13 mouse cellular contexts compared by ENCODE assay signal in genomic region chr19:3904363-3904675, GRCm38 (mm10). TPM values are rescaled to one million over a fixed set of nuclear protein-coding genes. Genes with fewer than 3 reads are reported as not detected.
DNase-seq lines count a peak whose midpoint lies in the region; ATAC-seq and TF ChIP-seq lines count a peak whose summit lies in the region.
"Had no signal": no experiment of that assay in that cellular context is flagged by ENCODE, and none has a peak within 500 bp of the region (broad histone marks: within the 10 kb centered on the region; RNA-seq: fewer than 3 reads in every experiment).

No protein-coding gene starts in this region.

- H3K27me3 ChIP-seq in kidney, embryonic 14.5 days (ENCODE audit: control insufficient read depth, insufficient read depth, low read length): no peaks in the 10 kb centered on the region
- H3K27me3 ChIP-seq in embryonic facial prominence, embryonic 10.5 days (replicated peaks; ENCODE audit: low read depth, poor library complexity, severe bottlenecking): no peaks in the 10 kb centered on the region
- H3K27me3 ChIP-seq in liver, embryonic 13.5 days: no peaks in the 10 kb centered on the region
- 0 out of 2 replicates have a peak, but pooled peaks cover 5% of the 10 kb centered on the region for H3K27me3 ChIP-seq in midbrain, embryonic 15.5 days (replicated peaks)

- peak overlapping the region; percentile 86 for H3K4me2 ChIP-seq in kidney, embryonic 14.5 days (replicated peaks; ENCODE audit: low read depth, low read length)
- peak overlapping the region; percentile 95 for H3K4me2 ChIP-seq in liver, embryonic 13.5 days
- no peak overlapping the region for H3K4me2 ChIP-seq in midbrain, embryonic 15.5 days
- H3K4me2 ChIP-seq: midbrain, embryonic 12.5 days had no signal

- peaks cover 30% of the 10 kb centered on the region for H3K4me1 ChIP-seq in kidney, embryonic 14.5 days (ENCODE audit: control insufficient read depth, insufficient read depth, low read length)
- H3K4me1 ChIP-seq in ES-E14 (ENCODE audit: control insufficient read depth in 2 of 2, insufficient read depth in 2 of 2, low read length in 2 of 2, poor library complexity in 1 of 2): peaks cover 3 to 31% of the 10 kb centered on the region in 2 experiments; a peak in 3 of 4 replicates
- H3K4me1 ChIP-seq in embryonic facial prominence, embryonic 10.5 days: peaks cover 56% of the 10 kb centered on the region
- peaks cover 58% of the 10 kb centered on the region for H3K4me1 ChIP-seq in liver, embryonic 13.5 days (replicated peaks)
- peaks cover 12% of the 10 kb centered on the region for H3K4me1 ChIP-seq in midbrain, embryonic 15.5 days

- H3K4me3 ChIP-seq in kidney, embryonic 14.5 days (ENCODE audit: low read length): no peak overlapping the region
- peak overlapping the region; percentile 48 to 51; a peak in 2 of 4 replicates for H3K4me3 ChIP-seq in ES-E14 (ENCODE audit: insufficient read depth in 1 of 2, low read depth in 1 of 2, low read length in 2 of 2, poor library complexity in 1 of 2, severe bottlenecking in 1 of 2)
- peak overlapping the region; percentile 4; the same call in 1 of the 2 replicates for H3K4me3 ChIP-seq in embryonic facial prominence, embryonic 10.5 days
- no peak overlapping the region for H3K4me3 ChIP-seq in liver, embryonic 13.5 days (replicated peaks)
- no peak overlapping the region for H3K4me3 ChIP-seq in midbrain, embryonic 15.5 days
- H3K4me3 ChIP-seq: midbrain, embryonic 12.5 days had no signal

- intact Hi-C loops in left cerebral cortex, postnatal 36 days (cut with DNase I): no loop called here

- H3K36me3 ChIP-seq in kidney, embryonic 14.5 days (ENCODE audit: control insufficient read depth, insufficient read depth, low read length): peaks cover 48% of the 10 kb centered on the region
- H3K36me3 ChIP-seq in ES-E14 (ENCODE audit: control insufficient read depth, insufficient read depth, low read length, poor library complexity, severe bottlenecking): peaks cover 9% of the 10 kb centered on the region
- H3K36me3 ChIP-seq in embryonic facial prominence, embryonic 10.5 days (replicated peaks): peaks cover 56% of the 10 kb centered on the region
- peaks cover 56% of the 10 kb centered on the region for H3K36me3 ChIP-seq in liver, embryonic 13.5 days
- H3K36me3 ChIP-seq in midbrain, embryonic 15.5 days (replicated peaks): peaks cover 3% of the 10 kb centered on the region; the same call in 1 of the 2 replicates

- no peaks in the 10 kb centered on the region for H3K9me3 ChIP-seq in kidney, embryonic 14.5 days (ENCODE audit: control insufficient read depth, low read length)
- H3K9me3 ChIP-seq in ES-E14 (ENCODE audit: control insufficient read depth, insufficient read depth, low read depth, low read length): no peaks in the 10 kb centered on the region
- H3K9me3 ChIP-seq in embryonic facial prominence, embryonic 10.5 days: no peaks in the 10 kb centered on the region
- H3K9me3 ChIP-seq in liver, embryonic 13.5 days (replicated peaks): no peaks in the 10 kb centered on the region
- H3K9me3 ChIP-seq in midbrain, embryonic 15.5 days: no peaks in the 10 kb centered on the region
- H3K9me3 ChIP-seq: midbrain, embryonic 12.5 days had no signal

- ATAC-seq in kidney, embryonic 14.5 days (ENCODE audit: low FRiP score, low TSS enrichment): no peak
- ATAC-seq in liver, embryonic 13.5 days (ENCODE audit: low read depth): no peak
- ATAC-seq in midbrain, embryonic 15.5 days (replicated peaks): no peak

- DNase-seq in kidney, adult 11 months: no peak
- no peak for DNase-seq in ES-E14 (ENCODE audit: low read depth, low spot score)
- no peak for DNase-seq in embryonic facial prominence, embryonic 10.5 days (ENCODE audit: low spot score)
- no peak for DNase-seq in liver, embryonic 13.5 days
- DNase-seq in thymus, postnatal 25 days: no peak
- DNase-seq in left cerebral cortex, postnatal 36 days (ENCODE audit: low spot score in 2 of 2): no peak
- DNase-seq: adrenal gland, adult 2 months; cerebellum, adult 11 months; kidney, postnatal 4 days; spleen, adult 18-20 months had no signal

- H3K27ac ChIP-seq in kidney, embryonic 14.5 days (ENCODE audit: low read depth, low read length): no peak overlapping the region
- H3K27ac ChIP-seq in ES-E14 (ENCODE audit: insufficient read depth, low read depth, low read length, poor library complexity, severe bottlenecking): no peak overlapping the region
- no peak overlapping the region; the same call in 1 of the 2 replicates for H3K27ac ChIP-seq in embryonic facial prominence, embryonic 10.5 days (replicated peaks)
- no peak overlapping the region for H3K27ac ChIP-seq in liver, embryonic 13.5 days
- H3K27ac ChIP-seq in midbrain, embryonic 15.5 days: no peak overlapping the region
- H3K27ac ChIP-seq: midbrain, embryonic 12.5 days had no signal

- WGBS in kidney, embryonic 14.5 days: 47% methylated on average over 10 of the region's 10 CpGs
- WGBS in embryonic facial prominence, embryonic 10.5 days: 65% methylated on average over 10 of the region's 10 CpGs
- WGBS in liver, embryonic 13.5 days (ENCODE audit: insufficient replicate concordance): 67% methylated on average over 10 of the region's 10 CpGs
- 72% methylated on average over 10 of the region's 10 CpGs for WGBS in midbrain, embryonic 15.5 days

- 0 out of 2 replicates have a peak overlapping the region, but pooled peaks have one; percentile 48 for H3K9ac ChIP-seq in kidney, embryonic 14.5 days (ENCODE audit: low read depth, low read length)
- peak overlapping the region; percentile 2; the same call in 1 of the 2 replicates for H3K9ac ChIP-seq in ES-E14 (ENCODE audit: insufficient read depth, low read depth, low read length, poor library complexity, severe bottlenecking)
- no peak overlapping the region for H3K9ac ChIP-seq in liver, embryonic 13.5 days
- H3K9ac ChIP-seq in midbrain, embryonic 15.5 days: no peak overlapping the region
- H3K9ac ChIP-seq: midbrain, embryonic 12.5 days had no signal

- in situ Hi-C loops in ES-E14 (cut with MboI; ENCODE audit: low sequenced_read_pairs in 2 of 2, unreplicated experiment in 2 of 2): no loop called here

TF ChIP-seq in ES-E14, 5 proteins besides CTCF, POLR2A, EP300 and RAD21:
- TF ChIP-seq CHD2 (IDR thresholded peaks at IDR 0.05; ENCODE audit: low read depth, low read length) (no peak), ZC3H11A (IDR thresholded peaks at IDR 0.05; ENCODE audit: borderline replicate concordance, low read depth, low read length) (no peak), MAFK (IDR thresholded peaks at IDR 0.05; ENCODE audit: insufficient read depth, low read depth, low read length) (no peak), ZNF384 (IDR thresholded peaks at IDR 0.05; ENCODE audit: low read depth, low read length) (no peak), HCFC1 (IDR thresholded peaks at IDR 0.05; ENCODE audit: borderline replicate concordance, insufficient read depth, low read length) (no peak)

RNA-seq across cellular contexts. Expression of gene Tcirg1, which starts 2.6 kb away (rescaled TPM):
- polyA plus RNA-seq in kidney, embryonic 14.5 days (2014; fragmentation: Nextera tagmentation; extraction: Ambion mirVana): 26.2 and 35.0 TPM in 2 replicates
- 55.2 and 75.8 TPM in 2 replicates for total RNA-seq in ES-E14 (2012; rRNA removed)
- 28.0 and 28.8 TPM in 2 replicates for polyA plus RNA-seq in embryonic facial prominence, embryonic 10.5 days (2016; fragmentation: Nextera tagmentation; extraction: Ambion mirVana)
- 18.0 and 18.8 TPM in 2 replicates for polyA plus RNA-seq in liver, embryonic 13.5 days (2015; fragmentation: Nextera tagmentation; extraction: Ambion mirVana)
- 12.7 and 14.6 TPM in 2 replicates for polyA plus RNA-seq in midbrain, embryonic 15.5 days (2015; fragmentation: Nextera tagmentation; extraction: Ambion mirVana)
- 10 to 100 TPM; 15.7 to 19.6 TPM for total RNA-seq in left cerebral cortex, postnatal 36 days (2021)

RNA-seq across cellular contexts. Expression of gene Ndufs8, which starts 8.3 kb away (rescaled TPM):
- polyA plus RNA-seq in kidney, embryonic 14.5 days (2014; fragmentation: Nextera tagmentation; extraction: Ambion mirVana): 397 and 412 TPM in 2 replicates
- 134 and 135 TPM in 2 replicates for total RNA-seq in ES-E14 (2012; rRNA removed)
- polyA plus RNA-seq in embryonic facial prominence, embryonic 10.5 days (2016; fragmentation: Nextera tagmentation; extraction: Ambion mirVana): 250 and 258 TPM in 2 replicates
- 189 and 217 TPM in 2 replicates for polyA plus RNA-seq in liver, embryonic 13.5 days (2015; fragmentation: Nextera tagmentation; extraction: Ambion mirVana)
- 246 and 258 TPM in 2 replicates for polyA plus RNA-seq in midbrain, embryonic 15.5 days (2015; fragmentation: Nextera tagmentation; extraction: Ambion mirVana)
- total RNA-seq in left cerebral cortex, postnatal 36 days (2021): 100 to 1,000 TPM; 137 to 152 TPM

RNA-seq across cellular contexts. Expression of gene Aldh3b1, which starts 25.3 kb away (rescaled TPM):
- polyA plus RNA-seq in kidney, embryonic 14.5 days (2014; fragmentation: Nextera tagmentation; extraction: Ambion mirVana): 2.8 and 3.0 TPM in 2 replicates
- 0.76 and 1.4 TPM in 2 replicates for total RNA-seq in ES-E14 (2012; rRNA removed)
- polyA plus RNA-seq in embryonic facial prominence, embryonic 10.5 days (2016; fragmentation: Nextera tagmentation; extraction: Ambion mirVana): 0.48 and 0.81 TPM in 2 replicates
- 3.3 and 3.7 TPM in 2 replicates for polyA plus RNA-seq in liver, embryonic 13.5 days (2015; fragmentation: Nextera tagmentation; extraction: Ambion mirVana)
- 1.9 TPM in 2 replicates for polyA plus RNA-seq in midbrain, embryonic 15.5 days (2015; fragmentation: Nextera tagmentation; extraction: Ambion mirVana)
- 1 to 10 TPM; 2.6 to 3.8 TPM for total RNA-seq in left cerebral cortex, postnatal 36 days (2021)

RNA-seq across cellular contexts. Expression of gene Unc93b1, which starts 30.7 kb away (rescaled TPM):
- 7.0 and 12.4 TPM in 2 replicates for polyA plus RNA-seq in kidney, embryonic 14.5 days (2014; fragmentation: Nextera tagmentation; extraction: Ambion mirVana)
- total RNA-seq in ES-E14 (2012; rRNA removed): 3.9 and 9.5 TPM in 2 replicates
- polyA plus RNA-seq in embryonic facial prominence, embryonic 10.5 days (2016; fragmentation: Nextera tagmentation; extraction: Ambion mirVana): 7.3 and 8.4 TPM in 2 replicates
- polyA plus RNA-seq in liver, embryonic 13.5 days (2015; fragmentation: Nextera tagmentation; extraction: Ambion mirVana): 17.6 and 18.3 TPM in 2 replicates
- polyA plus RNA-seq in midbrain, embryonic 15.5 days (2015; fragmentation: Nextera tagmentation; extraction: Ambion mirVana): 11.7 and 11.8 TPM in 2 replicates
- total RNA-seq in left cerebral cortex, postnatal 36 days (2021): 10 to 100 TPM; 16.2 to 16.5 TPM

RNA-seq across cellular contexts. Expression of gene Chka, which starts 52.7 kb away (rescaled TPM):
- 46.8 and 62.6 TPM in 2 replicates for polyA plus RNA-seq in kidney, embryonic 14.5 days (2014; fragmentation: Nextera tagmentation; extraction: Ambion mirVana)
- 79.6 and 86.1 TPM in 2 replicates for total RNA-seq in ES-E14 (2012; rRNA removed)
- 50.0 and 51.8 TPM in 2 replicates for polyA plus RNA-seq in embryonic facial prominence, embryonic 10.5 days (2016; fragmentation: Nextera tagmentation; extraction: Ambion mirVana)
- polyA plus RNA-seq in liver, embryonic 13.5 days (2015; fragmentation: Nextera tagmentation; extraction: Ambion mirVana): 15.8 and 18.6 TPM in 2 replicates
- 65.6 and 66.3 TPM in 2 replicates for polyA plus RNA-seq in midbrain, embryonic 15.5 days (2015; fragmentation: Nextera tagmentation; extraction: Ambion mirVana)
- 100 to 1,000 TPM in 1 of 2 experiments, 10 to 100 TPM in 1; 66.7 to 108 TPM for total RNA-seq in left cerebral cortex, postnatal 36 days (2021)

Comparison
In these comparisons a context has a peak if more than half of its experiments do, and no peak if none do; other contexts are left out.
1. H3K4me3 ChIP-seq: peak in ES-E14 (2 of 2) and embryonic facial prominence, embryonic 10.5 days (single experiment); none in kidney, embryonic 14.5 days (single experiment), liver, embryonic 13.5 days (single experiment) and midbrain, embryonic 15.5 days (single experiment).
2. H3K9ac ChIP-seq: peak in kidney, embryonic 14.5 days (single experiment) and ES-E14 (single experiment); none in liver, embryonic 13.5 days (single experiment) and midbrain, embryonic 15.5 days (single experiment).